Mouse (Mus musculus) small intestine, adult 2 months (tissue): ENCODE measurements around the gene Pcdh15.

Experiments
- CTCF ChIP-seq: fragments of 200-500 bp; IDR thresholded peaks from 2 replicates; pipeline ENCODE4 v1.5.1; 2012; ENCODE audit warnings: low read depth, mild to moderate bottlenecking, control low read depth, inconsistent platforms, low read length, moderate library complexity, mixed read lengths; ENCODE audit not compliant: insufficient replicate concordance, insufficient read length; ENCODE audit errors: extremely low read depth
- POLR2A ChIP-seq: fragments of 200-500 bp; IDR thresholded peaks from 2 replicates; pipeline ENCODE4 v1.6.1; 2012; ENCODE audit warnings: low read depth, mild to moderate bottlenecking, control low read depth, inconsistent platforms, low read length, moderate library complexity

- no peak for TF ChIP-seq POLR2A
- TF ChIP-seq CTCF: no peak
Observed at GRCm38 (mm10) chr10:74129192-74129591, 1030.0 kb downstream of the Pcdh15 start.
